Mouse (Mus musculus) cerebellum, adult 9-10 months (tissue): ENCODE data around the gene AC129217.1.
"Not testable (repeated sequence)": the region's sequence is repeated elsewhere in the genome, so short reads cannot be mapped to it uniquely, and the experiment has no call there.

Source experiments
- DNase-seq: peaks from one replicate; pipeline ENCODE4 v3.0.0; 2022

Gene AC129217.1

DNA sequence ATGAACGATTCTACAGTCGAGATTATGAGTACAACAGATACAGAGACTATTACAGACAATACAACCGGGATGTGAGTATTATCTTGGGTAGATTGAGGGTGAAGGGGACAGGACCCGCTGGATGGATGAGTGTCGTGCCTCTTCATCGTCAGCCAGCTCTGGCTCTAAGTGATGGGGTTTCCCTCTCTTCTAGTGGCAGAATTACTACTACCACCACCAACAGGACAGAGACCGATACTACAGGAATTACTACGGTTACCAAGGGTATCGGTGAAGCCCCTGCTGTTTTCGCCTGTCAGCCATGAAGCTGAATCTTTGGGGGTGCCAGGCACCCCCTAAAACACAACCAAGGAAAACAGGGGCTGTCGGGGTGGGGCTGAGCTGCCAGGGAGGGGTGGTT is 1.7 kb downstream of the AC129217.1 start:
- no peak for DNase-seq

- no peak for DNase-seq
Measured at GRCm38 (mm10) chr19:8832971-8833370, 3.4 kb downstream of the AC129217.1 start.

GRCm38 (mm10) chr19:8836327-8836726 is 6.8 kb downstream of the AC129217.1 start:
- not testable (repeated sequence) for DNase-seq

- peak; percentile 91 for DNase-seq
Measured at GRCm38 (mm10) chr19:8837251-8837791, 7.7 kb downstream of the AC129217.1 start, which contains the start of gene Bscl2. Gene Bscl2, plus strand, starts transcription at chr19:8837467.

- DNase-seq: peak; percentile 76
Measured at GRCm38 (mm10) chr19:8838041-8838730, 8.6 kb downstream of the AC129217.1 start.

GRCm38 (mm10) chr19:8839103-8839907 is 9.7 kb downstream of the AC129217.1 start, which contains the start of gene Gng3:
Gene Gng3, minus strand, starts transcription at chr19:8839194.
- peak; percentile 94 for DNase-seq

- peak; percentile 87 for DNase-seq
Measured at GRCm38 (mm10) chr19:8839908-8840791, 10.6 kb downstream of the AC129217.1 start.

GRCm38 (mm10) chr19:8841012-8841411 is 11.4 kb downstream of the AC129217.1 start:
- DNase-seq: peak; percentile 66

- no peak for DNase-seq
Measured at GRCm38 (mm10) chr19:8842961-8843360, 13.4 kb downstream of the AC129217.1 start.

DNA sequence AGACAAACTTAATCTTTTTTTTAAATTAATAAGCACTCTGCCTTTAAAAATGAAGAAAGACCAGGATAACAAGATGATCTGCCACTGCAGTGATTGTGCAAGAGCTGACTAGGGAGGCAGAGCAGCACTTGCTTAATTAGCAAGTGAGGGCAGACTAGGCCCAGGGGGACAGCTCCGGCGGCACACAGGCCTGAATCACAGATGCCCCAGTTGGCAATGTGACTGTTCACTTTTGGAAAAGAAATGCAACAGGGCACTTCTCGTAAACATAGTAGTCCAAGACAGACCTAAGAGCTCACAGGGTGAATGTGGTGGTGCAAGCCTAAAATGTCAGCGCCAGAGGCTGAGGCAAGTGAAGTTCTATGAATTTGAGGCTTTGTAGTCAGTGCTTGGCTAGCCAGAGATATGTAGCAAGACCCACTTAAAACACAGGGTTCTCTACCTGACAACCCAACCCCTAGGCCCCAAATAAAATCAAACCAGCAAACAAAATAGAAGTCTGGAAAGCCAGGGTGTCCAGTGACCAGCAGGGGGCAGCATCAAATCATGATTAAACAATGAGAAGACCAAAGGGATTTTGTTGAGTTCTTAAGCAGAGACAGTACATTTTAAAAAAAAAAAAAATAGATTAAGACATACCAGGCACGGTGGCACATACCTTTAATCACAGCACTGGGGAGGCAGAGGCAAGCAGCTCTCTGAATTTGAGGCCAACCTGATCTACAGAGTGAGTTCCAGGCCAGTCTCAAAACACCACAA is 15.0 kb downstream of the AC129217.1 start:
- DNase-seq: peak; percentile 85

DNA sequence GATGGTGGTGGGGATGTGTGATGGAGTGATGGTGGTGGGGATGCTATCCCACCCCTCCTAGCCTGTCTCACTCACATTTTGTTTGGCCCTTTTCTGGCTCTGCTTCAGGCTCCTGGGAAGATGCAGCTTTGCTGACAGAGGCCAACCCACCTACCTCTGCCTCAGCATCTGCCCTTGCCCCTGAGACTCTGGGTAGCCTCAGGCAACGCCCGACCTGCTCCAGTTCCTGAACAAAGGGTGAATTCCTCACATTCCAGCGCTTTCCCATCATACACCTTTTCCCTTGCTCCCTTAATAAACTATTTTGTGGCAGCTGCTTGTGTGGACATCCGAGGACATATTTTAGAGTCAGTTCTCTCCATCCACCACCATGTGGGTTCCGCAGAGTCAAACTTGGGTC is 18.8 kb downstream of the AC129217.1 start:
- DNase-seq: no peak

GRCm38 (mm10) chr19:8850402-8850901 is 20.9 kb downstream of the AC129217.1 start, which contains the start of gene Lrrn4cl:
Gene Lrrn4cl, plus strand, starts transcription at chr19:8850768.
- DNase-seq: peak; percentile 19

DNA sequence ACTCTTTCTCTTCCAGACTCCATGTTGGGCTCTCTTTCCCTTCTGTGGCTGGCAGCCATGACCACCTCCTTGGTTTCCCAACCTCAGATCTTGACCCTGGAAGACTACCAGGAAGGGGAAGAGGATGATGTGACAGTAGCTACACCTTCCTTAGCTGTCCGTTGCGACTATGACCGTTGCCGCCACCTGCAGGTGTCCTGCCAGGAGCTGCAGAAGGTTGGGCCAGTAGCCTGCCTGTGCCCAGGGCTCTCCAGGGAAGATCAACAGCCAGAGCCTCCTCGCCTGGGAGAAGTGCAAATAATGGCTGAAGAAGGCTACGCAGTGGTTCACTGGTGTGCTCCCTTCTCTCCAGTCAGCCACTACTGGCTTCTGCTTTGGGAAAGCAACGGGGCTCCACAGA is 22.1 kb downstream of the AC129217.1 start:
- peak; percentile 10 for DNase-seq

GRCm38 (mm10) chr19:8852236-8852928 is 22.8 kb downstream of the AC129217.1 start:
- DNase-seq: no peak

GRCm38 (mm10) chr19:8853117-8853516 is 23.5 kb downstream of the AC129217.1 start:
- DNase-seq: no peak

GRCm38 (mm10) chr19:8857689-8858088 is 28.1 kb downstream of the AC129217.1 start:
- DNase-seq: peak; percentile 27

DNA sequence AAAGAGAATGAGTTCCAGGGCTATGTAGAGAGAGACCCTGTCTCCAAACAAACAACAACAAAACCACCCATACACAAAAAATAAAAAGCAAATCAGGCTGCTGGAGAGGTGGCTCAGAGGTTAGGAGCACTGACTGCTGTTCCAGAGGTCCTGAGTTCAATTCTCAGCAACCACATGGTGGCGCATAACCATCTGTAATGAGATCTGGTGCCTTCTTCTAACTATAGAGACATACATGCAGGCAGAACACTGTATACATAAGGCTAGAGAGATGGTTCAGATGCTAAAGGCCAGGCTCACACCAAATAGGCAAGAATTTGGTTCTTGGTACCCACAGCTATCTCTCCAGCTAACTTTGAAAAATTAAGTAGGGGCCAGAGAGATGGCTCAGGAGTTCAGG is 29.4 kb downstream of the AC129217.1 start:
- DNase-seq: no peak

DNA sequence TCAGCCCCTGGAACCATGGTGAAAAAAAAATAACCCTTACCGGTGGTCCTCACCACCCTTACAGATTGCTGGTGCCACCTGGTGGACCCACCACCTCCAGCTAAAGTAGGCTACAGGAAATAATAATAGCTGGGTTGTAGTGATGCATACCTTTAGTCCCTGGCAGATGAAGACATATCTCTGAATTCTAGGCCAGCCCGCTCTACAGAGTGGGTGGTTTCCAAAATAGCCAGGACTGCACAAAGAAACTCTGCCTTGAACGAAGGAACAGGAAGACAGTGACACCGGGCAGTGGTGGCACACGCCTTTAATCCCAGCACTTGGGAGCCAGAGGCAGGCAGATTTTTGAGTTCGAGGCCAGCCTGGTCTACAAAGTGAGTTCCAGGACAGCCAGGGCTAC is 34.7 kb downstream of the AC129217.1 start:
- DNase-seq: no peak

DNA sequence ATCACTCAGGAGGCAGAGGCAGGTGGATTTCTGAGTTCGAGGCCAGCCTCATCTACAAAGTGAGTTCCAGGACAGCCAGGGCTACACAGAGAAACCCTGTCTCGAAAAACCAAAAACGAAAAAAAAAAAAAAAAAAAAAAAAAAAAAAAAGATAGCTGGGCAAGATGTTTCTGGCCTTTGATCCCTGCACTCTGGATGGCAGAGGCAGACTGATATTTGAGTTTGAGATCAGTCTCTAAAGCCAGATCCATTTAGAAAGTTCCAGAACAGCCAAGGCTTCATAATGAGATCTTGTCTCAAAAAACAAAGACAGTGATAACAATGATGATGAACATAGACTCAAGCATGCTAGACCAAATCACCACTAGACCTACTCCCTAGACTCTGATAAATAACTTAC is 40.8 kb downstream of the AC129217.1 start:
- DNase-seq: not testable (repeated sequence)

DNA sequence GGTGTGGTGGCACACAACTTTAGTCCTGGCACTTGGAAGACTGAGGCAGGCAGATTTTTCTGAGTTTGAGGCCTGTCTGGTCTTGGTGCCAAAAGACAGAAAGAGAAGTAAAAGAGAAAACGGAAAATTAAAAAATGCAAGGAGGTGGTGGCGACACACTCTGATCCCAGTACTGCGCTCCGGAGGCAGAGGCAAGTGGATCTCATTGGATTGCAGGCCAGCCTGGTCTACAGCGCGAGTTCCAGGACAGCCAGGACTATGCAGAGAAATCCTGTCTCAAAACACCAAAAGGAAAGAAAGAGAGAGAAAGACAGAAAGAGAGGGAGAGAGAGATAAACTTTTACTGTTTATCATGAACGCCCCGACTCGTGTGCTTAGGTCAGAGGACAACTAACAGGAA is 41.3 kb downstream of the AC129217.1 start:
- DNase-seq: no peak
